Mouse (Mus musculus): Measurements from ENCODE around the gene Pum2.

DNA sequence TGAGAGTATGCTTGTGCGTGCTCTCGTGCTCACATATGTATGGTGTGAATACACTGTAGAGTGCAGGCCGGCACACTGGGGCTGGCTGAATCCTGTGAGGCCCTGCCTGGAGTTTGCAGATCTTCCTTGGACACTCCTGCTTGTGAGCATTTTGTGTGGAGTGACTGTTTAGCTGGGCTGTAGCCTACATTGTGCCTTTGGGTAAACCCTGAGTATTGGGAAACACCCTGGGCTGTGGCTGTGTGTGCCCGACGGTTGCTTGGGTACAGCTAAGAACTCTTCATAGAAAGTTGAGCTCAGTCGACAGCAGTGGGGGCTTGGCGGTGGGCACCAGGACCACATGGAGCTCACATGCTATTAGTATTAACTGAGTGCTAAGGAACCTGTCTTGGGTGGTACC, 102.3 kb downstream of the Pum2 start:
- TF ChIP-seq CTCF (IDR thresholded peaks at IDR 0.05; ENCODE audit: control insufficient read depth, insufficient read depth, insufficient read length) (no peak), MYOG (IDR thresholded peaks at IDR 0.05; ENCODE audit: control insufficient read depth, extremely low read depth, insufficient read length) (no peak), CEBPB (IDR thresholded peaks at IDR 0.05; ENCODE audit: low read depth) (no peak)
